Mouse (Mus musculus) heart, embryonic 12.5 days (tissue): Measurements from ENCODE around the gene Ophn1. TPM values are rescaled to one million over a fixed set of nuclear protein-coding genes. Genes with fewer than 3 reads are reported as not detected.

Experiments used
- ATAC-seq: fragments of 200-750 bp; cut with Nextera tagmentation; 2 replicates; pipeline ENCODE4 v1.8.0; 2017; ENCODE audit warnings: moderate TSS enrichment, moderate library complexity; ENCODE audit not compliant: insufficient number of reproducible peaks, low FRiP score
- H3K27ac ChIP-seq: fragments of 300-500 bp; sonication (generic); 2 replicates; pipeline ENCODE4 v1.5.1; 2016; ENCODE audit warnings: mild to moderate bottlenecking, moderate library complexity; ENCODE audit not compliant: poor library complexity, severe bottlenecking
- H3K27me3 ChIP-seq: fragments of 300-500 bp; sonication (generic); replicated peaks from 2 replicates; pipeline ENCODE4 v1.6.1; 2016; ENCODE audit warnings: mild to moderate bottlenecking, moderate library complexity
- H3K36me3 ChIP-seq: fragments of 300-500 bp; sonication (generic); 2 replicates; pipeline ENCODE4 v1.6.1; 2016; ENCODE audit warnings: mild to moderate bottlenecking, moderate library complexity
- H3K4me1 ChIP-seq: fragments of 300-500 bp; sonication (generic); replicated peaks from 2 replicates; pipeline ENCODE4 v1.6.1; 2016; ENCODE audit warnings: mild to moderate bottlenecking
- H3K4me2 ChIP-seq: fragments of 300-500 bp; sonication (generic); 2 replicates; pipeline ENCODE4 v1.6.1; 2016; ENCODE audit warnings: mild to moderate bottlenecking, moderate library complexity
- H3K4me3 ChIP-seq: fragments of 300-500 bp; sonication (generic); 2 replicates; pipeline ENCODE4 v1.5.1; 2016; ENCODE audit warnings: mild to moderate bottlenecking
- H3K9ac ChIP-seq: fragments of 300-500 bp; sonication (generic); 2 replicates; pipeline ENCODE4 v1.6.1; 2016; ENCODE audit warnings: mild to moderate bottlenecking, moderate library complexity
- H3K9me3 ChIP-seq: fragments of 300-500 bp; sonication (generic); replicated peaks from 2 replicates; pipeline ENCODE4 v1.6.1; 2016; ENCODE audit warnings: mild to moderate bottlenecking, moderate library complexity
- WGBS: fragments of 180-500 bp; shearing (Covaris S2); methylation state at CpG from one replicate; pipeline ENCODE4 v1.1.7; 2016; 5-methylcytosine and 5-hydroxymethylcytosine counted together
- microRNA-seq: library from miRNA; unstranded; fragments of <30 nt; microRNA quantifications from one replicate; pipeline ENCODE4, GENCODE M21; 2017
- polyA plus RNA-seq: library from polyadenylated mRNA; unstranded; fragments of >200 nt; fragmentation: Nextera tagmentation; extraction: Ambion mirVana; gene quantifications from 2 replicates; pipeline ENCODE4 v1.2.1, GENCODE M21; 2016

Ophn1 gene
- polyA plus RNA-seq, 1 experiment from 2014 or later: 11.0 TPM

GRCm38 (mm10) chrX:98628666-98629404 lies 262.0 kb downstream of the Ophn1 start:
- no peak for ATAC-seq
- Histone ChIP-seq H3K9ac (no peak overlapping the region), H3K9me3 (no peaks in the 10 kb centered on the region), H3K36me3 (no peaks in the 10 kb centered on the region), H3K4me1 (no peaks in the 10 kb centered on the region), H3K27me3 (no peaks in the 10 kb centered on the region), H3K4me3 (no peak overlapping the region), H3K4me2 (no peak overlapping the region), H3K27ac (no peak overlapping the region)
- WGBS: 74% methylated on average over 3 of the region's 3 CpGs

- no peaks in the 10 kb centered on the region for H3K9me3 ChIP-seq
- WGBS: 6% methylated on average over 2 of the region's 2 CpGs
- H3K9ac ChIP-seq: no peak overlapping the region
- no peaks in the 10 kb centered on the region for H3K4me1 ChIP-seq
- ATAC-seq: no peak
- H3K27me3 ChIP-seq: no peaks in the 10 kb centered on the region
- H3K36me3 ChIP-seq: no peaks in the 10 kb centered on the region
- H3K27ac ChIP-seq: no peak overlapping the region
- H3K4me3 ChIP-seq: no peak overlapping the region
- no peak overlapping the region for H3K4me2 ChIP-seq
Measured at GRCm38 (mm10) chrX:98618865-98619264, 272.0 kb downstream of the Ophn1 start.

GRCm38 (mm10) chrX:98617426-98617825 lies 273.4 kb downstream of the Ophn1 start:
- 65% methylated on average over 4 of the region's 4 CpGs for WGBS
- Histone ChIP-seq H3K36me3 (no peaks in the 10 kb centered on the region), H3K4me3 (no peak overlapping the region), H3K9me3 (no peaks in the 10 kb centered on the region), H3K4me2 (no peak overlapping the region), H3K9ac (no peak overlapping the region), H3K27ac (no peak overlapping the region), H3K4me1 (no peaks in the 10 kb centered on the region), H3K27me3 (no peaks in the 10 kb centered on the region)
- ATAC-seq: no peak

GRCm38 (mm10) chrX:98574201-98574600 lies 316.6 kb downstream of the Ophn1 start:
- Histone ChIP-seq H3K9me3 (no peaks in the 10 kb centered on the region), H3K27ac (no peak overlapping the region), H3K27me3 (no peaks in the 10 kb centered on the region), H3K9ac (no peak overlapping the region), H3K4me1 (no peaks in the 10 kb centered on the region), H3K36me3 (no peaks in the 10 kb centered on the region), H3K4me2 (no peak overlapping the region), H3K4me3 (no peak overlapping the region)
- ATAC-seq: no peak

GRCm38 (mm10) chrX:98546458-98546857 lies 344.4 kb downstream of the Ophn1 start:
- Histone ChIP-seq H3K4me1 (no peaks in the 10 kb centered on the region), H3K9ac (no peak overlapping the region), H3K36me3 (no peaks in the 10 kb centered on the region), H3K27ac (no peak overlapping the region), H3K4me2 (no peak overlapping the region), H3K9me3 (no peaks in the 10 kb centered on the region), H3K27me3 (no peaks in the 10 kb centered on the region), H3K4me3 (no peak overlapping the region)
- no peak for ATAC-seq
- 82% methylated on average over 1 of the region's 1 CpGs for WGBS

- no peaks in the 10 kb centered on the region for H3K4me1 ChIP-seq
- H3K27ac ChIP-seq: no peak overlapping the region
- H3K4me2 ChIP-seq: no peak overlapping the region
- no peak for ATAC-seq
- no peaks in the 10 kb centered on the region for H3K36me3 ChIP-seq
- H3K4me3 ChIP-seq: no peak overlapping the region
- no peaks in the 10 kb centered on the region for H3K9me3 ChIP-seq
- no peak overlapping the region for H3K9ac ChIP-seq
- WGBS: 72% methylated on average over 2 of the region's 2 CpGs
- no peaks in the 10 kb centered on the region for H3K27me3 ChIP-seq
Measured at GRCm38 (mm10) chrX:98515329-98515728, 375.5 kb downstream of the Ophn1 start.

GRCm38 (mm10) chrX:98514359-98514904 lies 376.4 kb downstream of the Ophn1 start:
- no peak overlapping the region for H3K4me3 ChIP-seq
- no peaks in the 10 kb centered on the region for H3K9me3 ChIP-seq
- no peaks in the 10 kb centered on the region for H3K27me3 ChIP-seq
- 70% methylated on average over 3 of the region's 3 CpGs for WGBS
- H3K9ac ChIP-seq: no peak overlapping the region
- H3K4me1 ChIP-seq: no peaks in the 10 kb centered on the region
- no peak overlapping the region for H3K27ac ChIP-seq
- H3K36me3 ChIP-seq: no peaks in the 10 kb centered on the region
- no peak overlapping the region for H3K4me2 ChIP-seq
- no peak for ATAC-seq

Small RNA genes within 50 kb of the gene (microRNA-seq; reads per million reads assigned to microRNA genes)
- not detected for gene Gm27554

Other genes starting within 250 kb of the Ophn1 start
- gene Yipf6, start 45.3 kb upstream of the Ophn1 start, polyA plus RNA-seq: 18.6 and 19.6 TPM in 2 replicates
- gene Stard8, start 112.2 kb upstream of the Ophn1 start, polyA plus RNA-seq: 19.8 and 19.9 TPM in 2 replicates
- 25.3 and 29.0 TPM in 2 replicates for gene Efnb1, start 245.1 kb upstream of the Ophn1 start, polyA plus RNA-seq